Mouse (Mus musculus): ENCODE results near the gene Serpina3f.

GRCm38 (mm10) chr12:104190852-104191251 lies 23.5 kb upstream of the Serpina3f start:
- TF ChIP-seq CTCF (IDR thresholded peaks at IDR 0.05; ENCODE audit: low read depth): no peak
- no peak for TF ChIP-seq EP300 (IDR thresholded peaks at IDR 0.05; ENCODE audit: low read depth)

Data from liver, postnatal 0 days (tissue).